Mouse (Mus musculus): ENCODE measurements around the gene Kcnq1.

Kcnq1 gene

DNA sequence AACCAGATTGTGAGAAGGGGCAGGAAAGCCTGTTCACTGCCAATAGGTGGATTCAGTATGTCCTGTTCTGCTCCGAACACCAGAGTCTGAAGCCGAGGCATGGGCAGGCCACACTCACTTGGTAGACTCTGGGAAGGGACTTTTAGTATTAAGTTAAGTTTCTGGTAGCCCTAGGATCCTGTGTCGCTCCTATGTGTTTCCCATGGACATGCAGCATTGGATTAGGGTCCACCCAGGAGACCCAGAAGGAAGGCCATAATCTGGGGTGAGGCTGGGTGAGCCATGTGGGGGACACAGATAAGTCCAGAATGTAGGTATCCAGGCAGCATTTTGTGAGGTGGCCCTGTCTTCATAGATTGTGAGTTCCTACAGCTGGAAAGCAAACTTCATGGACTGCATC, 81.0 kb downstream of the Kcnq1 start:
- no peak for DNase-seq (ENCODE audit: low spot score)

DNA sequence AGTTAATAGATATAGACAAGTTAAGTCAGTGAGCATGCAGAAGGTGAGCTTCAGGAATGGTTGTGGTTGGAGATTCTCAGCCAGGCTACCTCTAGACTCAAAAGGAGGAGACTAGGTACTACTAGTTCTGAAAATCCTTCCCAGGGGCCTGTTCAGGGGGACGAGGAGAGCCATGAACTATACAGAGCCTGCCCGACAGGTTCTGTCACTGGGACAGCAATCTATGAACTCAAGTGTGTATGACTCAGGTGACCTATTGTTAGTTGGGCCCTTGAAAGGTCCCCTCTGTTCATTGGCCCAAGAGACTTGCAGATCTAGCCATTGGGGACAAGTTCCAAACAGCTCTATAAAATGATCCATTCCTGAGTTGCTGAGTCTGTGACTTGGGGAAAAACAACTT, 82.4 kb downstream of the Kcnq1 start:
- no peak for DNase-seq (ENCODE audit: low spot score)

DNA sequence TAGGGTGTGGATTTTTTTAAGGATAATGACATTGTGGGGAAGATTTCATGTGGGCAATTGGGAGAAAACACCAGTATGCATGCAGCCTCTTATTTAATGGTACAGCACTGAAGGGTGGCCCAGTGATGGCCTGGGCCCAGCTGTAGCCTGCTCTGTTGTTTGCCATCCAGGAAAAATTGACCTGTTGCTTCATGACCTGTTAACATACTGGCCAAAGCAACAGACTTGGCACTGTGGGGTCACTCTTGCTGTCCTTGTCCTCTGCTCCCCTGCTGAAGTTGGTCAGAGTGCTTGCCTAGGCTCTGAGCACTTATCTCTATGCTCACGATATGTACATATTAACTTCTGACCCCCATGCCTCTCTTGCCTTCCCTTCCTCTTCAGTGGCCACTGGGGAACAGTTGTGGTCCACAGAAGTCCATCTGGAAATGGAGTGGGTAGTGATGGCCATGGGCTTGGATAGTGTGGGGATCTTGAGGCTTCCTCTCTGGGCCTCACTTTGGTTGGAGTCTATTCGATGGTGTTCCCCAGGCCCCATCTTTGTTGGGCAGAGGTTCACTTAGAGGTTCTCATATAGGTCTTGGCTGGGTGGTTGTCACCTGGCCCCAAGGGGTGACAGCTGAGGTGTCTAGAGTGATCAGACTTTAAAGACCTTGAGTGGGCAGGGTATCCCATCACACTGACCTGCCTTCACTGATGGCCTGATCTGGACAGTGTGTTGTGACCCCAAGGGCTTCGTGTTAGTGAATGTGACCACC, 84.0 kb downstream of the Kcnq1 start:
- no peak for DNase-seq (ENCODE audit: low spot score)

DNA sequence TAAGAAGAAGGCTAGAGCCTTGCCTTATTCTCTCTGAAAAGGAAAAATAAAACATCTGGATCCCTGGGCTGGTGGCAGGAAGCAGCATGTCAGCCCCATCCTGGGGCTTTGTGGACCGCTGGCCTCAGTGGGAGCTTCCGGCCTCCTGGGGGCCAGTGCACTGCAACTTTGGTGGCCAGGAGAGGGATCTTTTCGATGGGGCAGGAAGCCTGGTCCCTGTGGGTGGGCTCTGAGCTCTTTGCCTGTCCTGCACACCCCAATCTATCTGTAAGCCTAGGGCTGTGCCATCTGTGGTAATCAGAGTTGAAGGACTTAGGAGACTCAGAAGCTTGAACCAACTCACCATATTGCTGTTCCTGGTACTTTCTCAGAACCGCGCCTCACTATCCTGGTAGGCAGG, 84.7 kb downstream of the Kcnq1 start:
- DNase-seq (ENCODE audit: low spot score): no peak

DNA sequence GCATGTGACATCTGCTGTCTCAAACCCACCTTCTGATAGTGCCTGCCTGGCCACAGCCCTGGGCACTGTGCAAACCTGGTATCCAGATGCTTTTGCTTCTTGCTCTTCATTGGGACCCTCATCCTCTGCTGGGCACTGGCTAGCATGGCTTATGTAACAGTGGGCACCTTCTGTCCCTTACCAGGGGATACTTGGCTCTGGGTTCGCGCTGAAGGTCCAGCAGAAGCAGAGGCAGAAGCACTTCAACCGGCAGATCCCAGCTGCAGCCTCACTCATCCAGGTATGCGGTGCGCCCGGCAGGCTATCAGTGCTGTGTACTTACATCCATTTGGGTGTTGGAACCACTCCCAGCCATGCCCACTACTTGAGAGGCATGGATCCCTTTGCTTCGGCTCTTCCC, 86.2 kb downstream of the Kcnq1 start:
- no peak for DNase-seq (ENCODE audit: low spot score)

DNA sequence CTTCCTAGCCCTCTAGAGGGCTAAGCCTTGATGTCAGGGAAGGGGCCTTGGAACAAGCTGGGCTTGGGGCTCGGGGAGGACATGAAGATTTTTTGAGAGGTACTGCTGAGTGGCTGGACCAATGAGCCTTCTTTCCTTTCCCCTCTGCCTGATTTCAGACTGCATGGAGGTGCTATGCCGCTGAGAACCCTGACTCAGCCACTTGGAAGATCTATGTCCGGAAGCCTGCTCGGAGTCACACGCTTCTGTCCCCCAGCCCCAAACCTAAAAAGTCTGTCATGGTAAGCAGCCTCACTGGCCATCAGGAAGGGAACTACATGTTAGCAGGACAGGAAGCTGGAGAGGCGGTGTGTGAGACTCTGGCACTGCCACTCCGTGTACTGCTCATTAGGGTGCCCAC, 87.9 kb downstream of the Kcnq1 start:
- no peak for DNase-seq (ENCODE audit: low spot score)

DNA sequence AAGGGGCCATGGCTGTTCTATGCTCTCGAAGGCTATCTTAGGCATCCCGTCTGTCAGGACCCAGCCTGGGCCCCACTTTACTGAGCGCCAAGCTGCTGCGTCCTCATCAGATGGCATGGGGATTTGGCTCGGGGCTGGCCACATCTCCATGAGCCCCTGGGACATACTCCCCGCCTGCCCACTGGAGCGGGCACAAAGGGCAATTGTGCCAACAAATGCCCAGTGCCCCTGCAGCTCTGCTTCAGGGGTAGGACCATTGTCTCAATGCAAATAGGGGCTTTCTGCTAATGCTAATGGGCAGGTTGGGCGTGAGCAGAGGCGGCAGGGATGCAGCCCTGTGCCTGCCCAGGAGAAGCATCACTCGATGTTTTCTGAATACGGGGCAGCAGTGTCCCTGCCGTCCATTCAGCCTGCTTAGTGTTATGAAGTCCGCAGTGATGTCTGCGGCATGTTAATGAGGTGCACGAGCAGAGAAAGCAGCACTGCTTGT, 91.8 kb downstream of the Kcnq1 start:
- DNase-seq (ENCODE audit: low spot score): no peak

DNA sequence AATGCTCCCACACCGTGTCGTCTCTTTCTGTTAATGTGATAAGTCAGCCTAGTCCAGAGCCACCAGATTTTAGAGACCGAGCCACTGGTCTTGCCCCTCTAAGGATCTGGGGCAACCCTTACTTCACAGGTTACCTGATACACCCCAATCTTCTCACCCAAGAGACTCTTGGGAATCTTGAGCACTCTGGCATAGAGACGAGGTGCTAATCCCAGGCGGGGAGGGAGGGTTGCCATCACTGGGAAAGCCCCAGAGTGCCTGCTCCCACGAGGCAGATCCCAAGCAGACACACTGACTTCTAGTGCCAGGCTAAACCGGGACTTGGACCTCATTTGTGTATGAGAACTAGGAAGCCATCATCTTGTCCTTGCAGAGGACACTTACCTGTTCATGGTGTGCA, 92.3 kb downstream of the Kcnq1 start:
- DNase-seq (ENCODE audit: low spot score): no peak

DNA sequence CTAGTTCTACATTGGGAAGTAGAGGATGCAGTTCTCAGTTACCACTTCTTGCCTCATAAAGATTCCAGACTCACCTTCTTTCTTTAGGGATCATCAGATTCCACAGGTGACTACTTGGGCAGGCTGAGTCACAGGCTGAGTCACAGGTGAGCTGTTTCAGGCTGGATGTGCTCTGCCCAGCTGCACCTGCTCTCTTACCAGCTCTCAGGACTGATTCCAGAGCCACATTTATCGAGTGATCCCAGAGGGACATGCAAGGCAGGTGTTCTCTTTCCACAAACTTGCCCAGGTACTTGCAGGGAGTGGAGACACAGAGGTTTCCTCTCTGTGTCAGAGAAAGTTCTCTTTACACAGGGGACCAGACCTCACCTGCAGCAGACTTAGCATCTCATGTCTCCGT, 95.1 kb downstream of the Kcnq1 start:
- no peak for DNase-seq (ENCODE audit: low spot score)

DNA sequence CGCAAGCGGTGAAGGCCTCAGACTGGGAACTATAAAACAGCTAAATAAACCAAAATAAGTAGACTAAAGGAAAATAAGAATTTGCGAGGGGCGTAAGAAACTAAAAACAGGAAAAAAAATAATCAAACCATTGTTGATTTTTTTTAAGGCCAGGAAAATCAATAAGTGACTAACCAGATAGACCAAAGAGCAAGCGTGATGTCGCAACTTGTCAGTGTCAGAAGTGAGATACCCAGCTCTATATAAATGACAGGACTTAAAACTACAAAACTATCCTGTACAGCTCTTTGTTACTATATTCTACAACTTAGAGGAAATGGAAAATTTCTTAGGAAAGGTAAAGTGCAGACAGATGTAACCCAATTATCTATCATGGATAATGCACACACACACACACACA, 97.7 kb downstream of the Kcnq1 start:
- no peak for DNase-seq (ENCODE audit: low spot score)

DNA sequence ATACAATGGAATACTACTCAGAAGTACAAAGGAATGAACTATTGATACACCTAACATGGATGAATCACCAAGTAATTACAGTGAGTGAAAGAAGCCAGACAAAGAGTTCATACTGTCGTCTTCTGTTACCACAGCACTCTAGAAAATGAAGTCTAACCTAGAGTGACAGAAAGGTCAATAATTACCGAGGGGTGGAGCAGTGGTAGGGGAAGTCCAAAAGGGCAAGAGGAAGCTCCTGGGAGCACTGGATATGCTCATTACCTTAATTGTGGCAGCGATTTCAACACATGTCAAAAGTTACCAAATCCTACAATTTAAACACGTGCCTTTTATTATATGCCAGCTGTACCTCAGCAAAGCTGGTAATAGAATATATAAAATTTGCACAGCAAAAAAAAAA, 100.9 kb downstream of the Kcnq1 start:
- DNase-seq (ENCODE audit: low spot score): no peak

DNA sequence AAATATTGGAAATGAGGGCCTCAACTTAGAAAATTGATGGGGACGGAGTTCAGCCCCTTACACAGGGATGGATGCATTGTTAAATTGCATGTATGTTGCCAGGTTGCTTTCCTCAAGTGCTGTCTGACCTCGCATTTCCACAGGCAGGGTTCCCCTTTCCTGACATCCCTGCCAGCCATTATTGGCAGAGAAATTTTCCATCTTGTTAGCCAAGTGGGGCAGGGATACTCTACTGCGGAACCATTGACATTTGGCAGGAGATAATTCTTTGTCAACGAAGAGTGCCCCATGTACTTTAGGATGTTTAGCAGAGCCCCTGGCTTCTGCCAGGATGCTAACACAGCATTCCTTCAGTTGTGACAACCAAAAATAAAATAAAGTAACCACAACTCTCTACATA, 104.6 kb downstream of the Kcnq1 start:
- DNase-seq (ENCODE audit: low spot score): no peak

DNA sequence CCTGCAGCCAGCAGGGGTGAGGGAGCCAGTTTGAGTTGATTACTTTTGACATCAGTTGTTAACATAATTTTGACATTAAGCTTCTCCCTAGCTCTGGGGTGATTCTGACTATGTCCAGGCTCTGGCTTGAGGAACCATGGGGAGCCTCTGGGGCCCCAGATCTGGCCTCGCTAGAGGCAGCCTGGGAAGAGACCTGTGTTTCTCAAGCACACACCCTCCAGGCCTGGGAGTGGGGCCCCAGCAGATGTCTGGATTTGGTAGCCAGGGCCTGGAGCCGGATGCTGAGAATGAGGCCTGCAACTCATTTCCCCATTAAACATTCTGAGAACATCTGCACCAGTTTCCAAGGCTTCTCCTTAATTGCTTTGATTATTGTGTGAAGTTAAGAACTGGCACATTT, 145.0 kb downstream of the Kcnq1 start:
- no peak for DNase-seq (ENCODE audit: low spot score)

DNA sequence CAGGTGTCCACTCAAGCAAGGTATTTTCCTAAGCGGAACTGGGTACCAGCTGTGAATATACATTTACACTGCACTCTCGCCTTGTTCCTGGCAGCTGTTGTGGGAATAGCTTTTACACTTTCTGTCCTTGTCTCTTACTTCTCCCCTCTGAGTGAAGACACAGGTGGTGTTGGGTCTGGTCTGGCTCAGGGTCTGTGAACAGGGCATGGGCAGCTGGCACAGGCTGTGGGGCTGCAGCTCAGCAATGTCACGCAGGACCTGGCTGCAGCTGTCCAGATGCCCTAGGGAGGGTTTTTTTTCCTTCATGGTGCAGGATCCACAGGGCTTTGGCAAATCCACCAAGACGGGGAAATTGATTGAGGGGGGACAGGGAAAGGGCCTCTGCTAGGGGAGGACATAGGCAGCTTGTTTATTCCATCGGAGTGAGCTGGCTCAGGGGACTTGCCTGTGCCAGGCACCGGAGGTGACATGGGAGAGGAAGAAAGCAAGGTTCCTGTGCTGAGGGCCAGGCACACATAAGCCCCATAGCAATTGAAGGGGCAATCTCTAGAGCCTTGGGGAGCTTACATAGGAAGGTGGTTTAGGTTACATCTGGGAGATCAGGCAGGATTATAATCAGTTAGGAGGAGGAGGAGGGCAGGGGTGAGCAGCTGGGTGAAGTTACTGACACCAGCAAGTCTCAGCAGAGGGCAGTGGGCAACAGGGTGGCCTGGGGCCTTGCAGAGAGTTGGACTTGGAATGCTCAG, 147.1 kb downstream of the Kcnq1 start:
- no peak for DNase-seq (ENCODE audit: low spot score)

DNA sequence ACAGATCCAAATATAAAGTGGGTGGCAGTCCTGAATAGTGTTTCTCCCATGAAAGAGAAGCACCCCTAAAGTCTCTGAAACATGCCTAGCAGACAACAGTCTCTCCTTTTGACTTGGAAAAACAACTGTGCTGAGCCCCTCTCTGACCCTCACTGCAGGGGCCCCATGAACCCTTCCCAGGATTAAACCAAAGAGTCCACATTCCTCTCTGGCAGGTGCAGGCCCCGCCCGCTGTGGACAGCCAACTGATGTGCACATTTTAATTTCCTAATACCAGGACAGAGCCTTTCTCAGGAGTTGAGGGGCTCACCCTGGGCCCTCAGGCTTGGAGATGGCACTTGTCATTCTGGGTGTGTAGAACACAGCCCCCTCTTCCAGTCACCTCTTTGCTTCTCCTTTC, 148.7 kb downstream of the Kcnq1 start:
- no peak for DNase-seq (ENCODE audit: low spot score)

DNA sequence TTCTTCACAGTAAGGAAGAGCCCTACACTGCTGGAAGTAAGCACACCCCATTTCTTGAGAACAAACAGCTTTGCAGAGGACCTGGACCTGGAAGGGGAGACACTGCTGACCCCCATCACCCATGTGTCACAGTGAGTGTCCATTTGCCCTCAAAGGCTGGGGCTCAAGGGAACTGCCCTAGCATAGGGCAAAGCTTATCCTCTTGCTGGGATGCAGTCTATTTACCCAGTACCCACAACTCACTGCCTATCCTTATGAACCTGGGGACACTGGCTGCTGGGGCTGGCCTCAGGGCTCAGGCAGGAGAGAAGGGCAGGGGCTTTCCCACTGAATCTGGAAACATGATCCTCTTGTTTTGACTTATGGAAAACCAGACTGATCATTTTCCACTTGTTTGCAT, 155.1 kb downstream of the Kcnq1 start:
- no peak for DNase-seq (ENCODE audit: low spot score)

DNA sequence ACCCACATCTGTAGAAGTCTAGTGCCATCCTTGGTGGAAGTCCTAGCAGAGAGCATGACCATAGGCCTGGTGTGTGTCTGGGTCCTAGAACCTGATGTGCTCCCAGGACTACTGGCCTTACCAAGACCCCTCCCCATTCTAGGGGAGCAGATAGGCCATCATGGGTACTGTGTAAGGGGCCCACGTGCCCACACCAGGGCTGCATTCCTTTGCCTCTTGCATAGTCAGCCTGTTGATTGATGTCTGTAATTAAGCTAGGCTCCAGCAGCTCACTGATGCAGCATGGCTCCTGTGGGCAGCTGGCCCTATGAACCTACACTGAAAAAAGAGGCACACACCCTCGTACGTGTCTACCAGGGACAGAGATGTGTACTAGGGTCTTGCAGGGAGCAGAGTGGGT, 157.4 kb downstream of the Kcnq1 start:
- DNase-seq (ENCODE audit: low spot score): no peak

DNA sequence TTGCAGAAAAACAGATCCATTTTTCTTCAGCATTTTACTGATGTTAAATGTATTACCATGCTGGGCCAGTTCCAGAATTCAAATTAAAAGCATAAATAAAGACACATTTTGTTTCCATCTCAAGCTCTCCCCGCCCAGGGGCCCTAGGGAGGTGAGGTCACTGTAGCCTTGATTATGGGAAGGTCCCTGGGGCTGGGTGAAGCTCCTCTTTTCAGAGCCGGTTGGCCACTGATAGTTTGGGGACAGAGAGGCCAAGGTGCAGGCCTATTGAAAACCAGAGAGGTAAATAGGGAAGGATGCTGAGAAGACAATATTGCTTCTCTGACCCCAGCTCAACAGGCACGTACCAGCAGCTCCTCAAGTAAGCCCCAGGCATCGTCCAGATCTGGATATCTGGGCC, 157.8 kb downstream of the Kcnq1 start:
- no peak for DNase-seq (ENCODE audit: low spot score)

DNA sequence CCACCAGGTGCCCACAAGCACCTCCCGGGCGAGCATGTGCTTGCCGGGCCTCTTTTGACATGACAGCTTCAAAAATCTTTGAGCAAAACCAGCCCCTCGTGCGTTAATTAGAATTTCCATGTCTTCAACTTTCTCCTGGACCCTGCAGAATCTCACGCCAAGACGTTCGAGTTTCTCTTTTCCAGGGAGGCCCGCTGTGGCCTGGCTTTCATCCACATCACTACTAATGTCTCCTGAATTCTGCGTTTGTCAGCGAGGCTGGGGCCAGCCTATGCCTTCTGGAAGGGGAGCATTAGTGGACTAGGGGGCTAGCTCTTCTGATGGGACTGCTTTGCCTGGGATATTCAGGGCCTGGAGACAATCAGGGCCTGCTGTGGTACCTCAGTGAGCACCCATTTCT, 159.2 kb downstream of the Kcnq1 start:
- DNase-seq (ENCODE audit: low spot score): no peak

DNA sequence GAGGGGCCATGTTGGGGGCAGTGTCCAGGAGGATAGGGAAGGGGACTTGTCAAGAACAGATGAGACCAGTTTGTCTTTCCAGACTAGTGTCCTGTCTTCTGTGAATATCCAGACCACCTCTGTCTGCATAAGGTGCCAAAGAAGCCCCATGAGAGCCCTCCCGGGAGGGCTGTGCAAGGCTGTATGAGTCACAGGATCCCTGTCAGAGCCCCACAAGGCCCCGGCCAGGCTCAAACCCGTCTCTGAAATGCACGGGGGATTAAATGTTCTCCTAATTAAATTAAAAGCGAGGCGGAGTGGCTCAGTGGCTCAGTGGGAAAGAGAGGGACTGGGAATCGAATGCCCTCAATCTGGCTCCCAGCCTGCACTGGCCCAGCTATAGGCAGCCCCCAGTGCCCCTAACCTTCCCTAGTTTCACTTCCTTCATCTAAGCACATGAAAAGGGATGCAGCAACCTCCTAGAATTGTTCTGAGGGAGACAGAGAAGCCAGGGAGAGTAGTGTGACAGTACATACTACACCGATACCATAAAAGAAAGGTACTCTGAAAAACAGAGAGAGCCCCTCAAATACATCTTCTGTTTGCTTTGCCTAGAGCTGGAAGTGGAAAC, 159.8 kb downstream of the Kcnq1 start:
- no peak for DNase-seq (ENCODE audit: low spot score)

DNA sequence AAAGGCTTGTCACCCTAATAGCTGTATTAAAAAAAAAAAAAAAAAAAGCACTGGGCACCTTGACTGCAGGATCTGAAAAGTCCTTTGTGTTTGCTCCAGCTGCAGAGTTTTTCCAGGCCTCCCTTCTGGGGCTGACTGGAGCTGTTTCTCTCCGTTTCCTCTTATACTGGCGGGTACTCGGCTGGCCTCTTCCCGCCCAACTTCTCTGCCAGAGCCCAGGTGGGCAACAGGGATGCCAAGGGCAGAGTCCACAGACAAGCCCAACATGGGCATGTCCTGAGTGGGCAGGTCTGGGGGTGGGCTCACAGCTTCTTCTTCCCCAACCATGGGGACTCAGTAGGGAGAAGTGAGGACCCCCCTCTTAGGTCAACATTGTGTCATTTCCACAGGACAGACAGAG, 167.6 kb downstream of the Kcnq1 start:
- no peak for DNase-seq (ENCODE audit: low spot score)

DNA sequence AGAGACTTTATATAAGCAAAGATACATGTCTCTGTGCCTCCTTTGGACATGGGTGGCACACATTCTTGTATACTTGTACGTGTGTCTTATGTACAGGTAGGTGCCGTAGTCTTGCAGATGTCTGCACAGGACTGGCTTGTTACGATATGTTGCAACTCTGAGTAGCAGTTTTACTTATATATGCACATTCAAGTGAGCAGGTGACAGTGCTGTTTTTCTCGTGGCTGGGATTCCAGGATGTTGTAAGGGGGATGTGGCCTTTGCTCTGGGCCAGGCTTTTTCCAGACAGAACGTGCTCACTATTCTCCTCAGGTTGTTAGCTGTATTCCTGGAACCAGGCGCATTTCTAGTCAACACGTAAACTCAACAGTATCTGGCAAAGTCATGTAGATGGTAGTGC, 168.9 kb downstream of the Kcnq1 start:
- DNase-seq (ENCODE audit: low spot score): no peak

DNA sequence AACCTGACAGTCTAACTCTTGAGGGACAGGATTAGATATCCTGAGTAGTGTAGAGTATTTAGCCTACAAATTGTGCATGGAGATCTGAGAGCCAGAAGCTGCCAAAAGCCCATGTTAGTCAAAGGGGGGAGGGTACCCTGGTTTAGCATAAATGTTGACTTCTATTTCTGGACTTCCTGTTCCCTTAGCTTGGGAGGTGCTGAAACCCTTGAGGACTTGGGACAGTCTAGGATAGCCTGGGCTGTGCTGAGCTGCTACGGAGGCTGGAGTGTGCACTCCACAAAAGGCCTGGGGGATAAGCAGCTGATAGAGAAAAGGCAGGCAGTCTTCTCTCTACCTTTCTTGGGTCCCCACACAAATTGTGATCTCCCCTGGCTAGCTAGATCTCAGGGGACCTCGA, 177.5 kb downstream of the Kcnq1 start:
- no peak for DNase-seq (ENCODE audit: low spot score)
